Mouse (Mus musculus): ENCODE data around the gene Smagp. TPM values are rescaled to one million over a fixed set of nuclear protein-coding genes. Genes with fewer than 3 reads are reported as not detected.

The Smagp gene
- 45.7 and 50.1 TPM in 2 replicates for total RNA-seq (2021)
- long read RNA-seq, experiment 1, transcript Smagp-201 (4 exons, 1,135 nt) = minor isoform, 10 of 31 reads
- long read RNA-seq, experiment 1, transcript Smagp-202 (4 exons, 920 nt) = major isoform, 17 of 31 reads
- long read RNA-seq, experiment 1, partial matches to known transcripts = 0 of 31 reads
- long read RNA-seq, experiment 1, other reads (novel, unspliced or antisense) = 3 of 31 reads
- long read RNA-seq, experiment 2, transcript Smagp-202 (4 exons, 920 nt) = major isoform, 26 of 37 reads
- long read RNA-seq, experiment 2, transcript Smagp-201 (4 exons, 1,135 nt) = minor isoform, 6 of 37 reads
- long read RNA-seq, experiment 2, partial matches to known transcripts = 2 of 37 reads
- long read RNA-seq, experiment 2, other reads (novel, unspliced or antisense) = 1 of 37 reads

- DNase-seq = peak; percentile 75
Observed at GRCm38 (mm10) chr15:100636700-100637501, at the start of gene Smagp. Smagp (minus strand) TSS chr15:100636940.

DNA sequence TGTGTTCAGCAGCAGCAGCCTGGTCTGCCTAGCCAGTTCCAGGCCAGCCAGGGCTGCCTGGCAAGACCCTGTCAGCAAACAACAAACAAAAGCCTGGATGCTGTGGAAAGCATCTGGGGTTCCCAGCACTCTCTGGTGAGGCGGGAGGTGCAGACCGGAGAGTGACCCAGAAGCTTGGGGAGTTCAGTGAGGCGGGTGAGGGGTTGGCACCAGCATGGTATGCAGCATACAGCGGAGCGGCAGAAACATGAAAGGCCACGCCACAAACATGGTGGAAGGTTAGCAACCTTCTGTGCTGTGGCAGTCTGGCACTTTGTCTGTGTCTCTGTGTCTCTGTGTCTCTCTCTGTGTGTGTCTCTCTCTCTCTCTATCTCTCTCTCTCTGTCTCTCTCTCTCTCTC is 49.7 kb upstream of the Smagp start:
- no peak for DNase-seq

DNA sequence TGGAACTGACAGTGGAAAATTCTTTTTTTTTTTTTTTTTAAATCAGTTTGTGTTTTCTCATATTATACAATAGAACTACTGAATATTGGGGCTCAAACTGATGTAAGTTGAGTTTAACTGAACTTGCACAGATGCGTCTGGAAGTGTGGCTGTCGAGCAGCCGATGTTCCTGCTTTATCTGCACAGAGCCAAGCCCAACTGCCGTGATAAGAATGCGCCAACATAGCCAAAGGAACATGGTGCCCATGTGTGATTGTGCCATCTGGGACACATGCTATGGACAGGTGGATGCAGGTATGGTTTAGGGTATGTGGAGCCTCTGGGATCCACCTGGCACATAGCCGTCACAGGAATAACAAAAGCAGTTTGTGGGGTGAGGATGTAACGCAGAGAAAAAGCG is 49.1 kb upstream of the Smagp start:
- no peak for DNase-seq

DNA sequence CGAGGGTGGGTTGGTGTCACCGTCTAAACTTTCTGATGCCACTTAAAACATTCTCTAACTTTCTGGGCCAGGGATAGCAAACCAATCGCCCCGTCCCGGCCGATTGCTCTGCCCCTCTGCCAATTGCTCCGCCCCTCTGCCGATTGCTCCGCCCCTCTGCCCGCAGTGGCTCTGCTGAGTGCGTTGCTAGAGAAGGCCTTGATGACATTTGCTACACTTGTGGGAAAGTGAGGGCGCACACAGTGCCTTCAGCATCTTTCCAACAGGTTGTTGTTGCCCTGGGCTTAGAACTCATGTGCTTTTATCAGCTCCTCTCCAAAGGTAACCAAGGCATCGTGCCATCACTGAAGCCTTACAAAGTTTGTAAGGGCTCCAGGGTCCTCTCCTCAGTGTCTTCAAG is 48.5 kb upstream of the Smagp start:
- no peak for DNase-seq

DNA sequence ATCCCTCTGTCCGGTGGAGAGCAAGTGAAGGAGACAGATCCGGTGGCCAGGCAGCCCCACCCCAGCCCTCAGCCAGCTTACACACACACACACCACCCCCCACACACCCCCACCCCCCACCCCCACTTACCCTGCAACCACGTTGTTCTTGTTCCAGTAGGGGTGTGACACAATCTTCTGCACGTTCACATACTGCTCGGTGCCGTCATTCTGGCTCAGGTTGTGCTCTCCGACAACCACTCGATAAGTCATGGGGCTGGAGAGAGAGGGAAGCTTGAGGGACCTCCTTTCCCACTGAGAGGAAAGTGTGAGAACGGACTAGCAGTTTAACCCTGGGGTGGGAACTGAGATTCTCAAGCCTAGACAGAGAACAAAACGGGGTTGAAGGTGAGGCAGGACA is 47.7 kb upstream of the Smagp start:
- DNase-seq = no peak

DNA sequence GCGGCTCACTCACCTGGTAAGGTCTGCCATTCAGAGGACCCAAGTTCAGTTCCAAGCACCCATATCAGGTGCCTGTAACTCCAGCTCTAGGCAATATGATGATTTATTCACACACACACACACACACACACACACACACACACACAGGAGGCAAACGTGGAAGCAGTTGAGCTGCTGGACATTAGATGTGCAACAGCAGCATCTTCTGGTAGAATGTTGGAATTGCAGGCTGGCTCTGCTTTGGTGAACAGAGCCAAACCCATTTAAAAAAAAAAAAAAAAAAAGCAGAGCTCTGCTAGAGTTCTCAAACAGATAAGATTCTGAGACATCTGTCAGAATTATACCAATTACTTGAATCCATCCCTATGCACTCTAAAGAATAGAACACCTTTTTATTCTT is 46.3 kb upstream of the Smagp start:
- peak; percentile 85 for DNase-seq

- no peak for DNase-seq
Observed at GRCm38 (mm10) chr15:100681770-100682169, 45.0 kb upstream of the Smagp start.

- no peak for DNase-seq
Observed at GRCm38 (mm10) chr15:100680381-100680780, 43.6 kb upstream of the Smagp start.

- DNase-seq = no peak
Observed at GRCm38 (mm10) chr15:100679005-100679404, 42.3 kb upstream of the Smagp start.

- DNase-seq = no peak
Observed at GRCm38 (mm10) chr15:100678581-100678980, 41.8 kb upstream of the Smagp start.

- DNase-seq = no peak
Observed at GRCm38 (mm10) chr15:100677675-100678074, 40.9 kb upstream of the Smagp start.

- DNase-seq = no peak
Observed at GRCm38 (mm10) chr15:100676521-100676920, 39.8 kb upstream of the Smagp start.

- no peak for DNase-seq
Observed at GRCm38 (mm10) chr15:100675486-100675885, 38.7 kb upstream of the Smagp start.

DNA sequence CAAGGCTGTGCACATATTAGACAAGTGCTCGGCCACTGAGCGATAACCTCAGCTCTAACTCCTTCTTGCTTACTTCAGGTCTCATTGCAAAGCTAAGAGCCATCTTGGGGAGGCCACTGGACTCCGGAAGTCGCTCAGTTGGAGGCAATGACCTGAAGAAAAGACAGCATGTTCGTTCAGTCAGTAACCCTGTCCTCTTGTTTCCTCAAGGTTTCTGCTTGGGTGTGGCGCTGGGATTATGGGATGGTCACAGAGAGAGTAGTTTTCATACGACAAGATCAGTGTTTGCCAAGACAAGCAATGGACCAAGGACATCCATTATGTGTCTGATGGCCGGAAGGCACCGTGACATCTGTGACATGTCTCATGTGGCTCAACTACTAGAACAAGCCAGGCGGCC is 37.8 kb upstream of the Smagp start:
- no peak for DNase-seq

GRCm38 (mm10) chr15:100673585-100674391 is 37.0 kb upstream of the Smagp start:
- no peak for DNase-seq

- DNase-seq = peak; percentile 53
Observed at GRCm38 (mm10) chr15:100670833-100671232, 34.1 kb upstream of the Smagp start.

DNA sequence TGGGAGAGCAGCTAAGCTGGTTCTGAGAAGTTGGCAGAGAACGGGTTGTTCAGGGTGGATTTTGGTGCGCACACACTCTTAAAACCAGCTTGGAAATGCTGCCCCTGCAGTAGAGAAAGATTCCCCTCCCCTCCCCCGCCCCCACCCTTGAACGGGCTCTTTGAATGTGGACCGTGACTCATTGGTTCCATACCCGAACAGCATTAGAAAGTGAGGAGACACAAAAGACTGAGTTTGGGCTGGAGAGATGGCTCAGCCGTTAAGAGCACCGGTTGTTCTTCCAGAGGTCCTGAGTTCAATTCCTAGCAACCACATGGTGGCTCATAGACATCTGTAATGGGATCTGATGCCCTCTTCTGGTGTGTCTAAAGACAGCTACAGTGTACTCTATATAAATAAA is 33.3 kb upstream of the Smagp start:
- no peak for DNase-seq

GRCm38 (mm10) chr15:100669337-100669736 is 32.6 kb upstream of the Smagp start, which contains the start of gene Bin2:
Bin2 (minus strand) TSS chr15:100669553.
- peak; percentile 54 for DNase-seq

- DNase-seq = no peak
Observed at GRCm38 (mm10) chr15:100667871-100668545, 31.3 kb upstream of the Smagp start.

DNA sequence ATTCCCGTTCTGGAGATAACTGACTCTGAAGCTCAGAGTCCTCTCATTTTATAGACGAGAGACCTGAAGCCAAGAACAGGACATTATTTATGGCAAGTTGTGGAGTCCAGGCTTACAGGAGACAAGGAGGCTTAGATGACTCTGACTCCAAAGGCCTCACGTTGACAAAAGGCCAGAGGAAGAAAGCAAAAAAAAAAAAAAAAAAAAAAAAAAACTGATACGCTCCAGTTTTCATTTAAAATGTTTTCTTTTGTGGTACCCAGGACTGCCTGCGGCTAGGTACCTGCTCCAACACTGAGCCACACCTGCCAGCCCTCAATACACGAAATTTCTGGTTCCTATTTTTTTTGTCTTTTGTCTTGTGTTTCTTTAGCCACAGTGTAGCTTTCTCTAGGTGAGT is 30.7 kb upstream of the Smagp start:
- DNase-seq = no peak

DNA sequence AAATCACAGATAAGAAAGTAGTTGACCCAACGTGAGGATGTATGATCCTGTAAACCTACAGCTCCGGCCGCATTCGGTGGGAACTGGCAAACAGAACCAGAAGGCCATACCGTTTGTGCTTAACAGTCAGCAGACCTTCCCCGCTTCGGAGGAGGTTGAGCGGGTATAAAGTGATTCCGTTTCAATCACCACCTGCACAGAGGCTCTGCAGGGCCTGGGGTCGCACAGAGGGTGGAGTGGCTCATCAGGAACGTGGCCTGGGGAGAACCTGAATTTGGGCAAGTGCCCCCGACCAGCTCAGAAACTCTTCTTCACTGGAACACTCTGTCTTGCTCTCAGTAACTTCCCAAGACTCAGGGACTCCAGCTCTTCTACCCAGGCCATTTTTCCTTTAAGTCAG is 30.1 kb upstream of the Smagp start:
- DNase-seq = no peak

DNA sequence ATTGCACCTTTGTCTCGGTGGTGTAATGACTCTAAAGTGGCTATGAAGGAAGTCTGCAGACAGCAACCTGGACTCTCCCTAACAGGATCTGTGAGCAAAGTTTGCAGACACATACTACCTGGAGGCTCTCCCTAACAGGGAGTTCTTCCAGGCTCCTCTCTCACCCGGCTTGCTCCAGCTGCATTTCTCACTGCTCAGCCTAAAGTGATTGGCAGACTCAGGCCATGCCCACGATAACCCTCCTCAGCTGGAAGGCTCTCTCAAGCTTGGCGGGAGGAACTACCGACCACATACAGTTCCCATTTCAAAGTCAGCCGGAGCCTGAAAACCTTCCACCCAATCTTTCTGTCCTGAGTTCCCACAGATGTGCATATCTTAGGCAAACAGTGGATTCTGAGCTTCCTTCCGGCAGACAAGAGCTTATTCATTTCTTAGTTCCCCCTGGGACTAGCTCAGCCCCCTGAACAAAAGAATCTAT is 29.5 kb upstream of the Smagp start:
- no peak for DNase-seq
